Mouse (Mus musculus) gastrocnemius, postnatal 10 days (tissue): Measurements from ENCODE around the gene B4galt2. TPM values are rescaled to one million over a fixed set of nuclear protein-coding genes. Genes with fewer than 3 reads are reported as not detected.
A peak's percentile ranks its signal among the peaks of the same experiment; 100 is the strongest.

Experiments used
- DNase-seq: peaks from one replicate; pipeline ENCODE4 v3.0.0; 2021; ENCODE audit warnings: mixed read lengths
- total RNA-seq, 2 experiments: library from RNA; stranded (reverse); gene quantifications; 2 replicates each; pipeline ENCODE4 v1.2.3; 2021

The B4galt2 gene
- total RNA-seq, 2 experiments from 2014 or later = 12.3 to 15.0 TPM

DNA sequence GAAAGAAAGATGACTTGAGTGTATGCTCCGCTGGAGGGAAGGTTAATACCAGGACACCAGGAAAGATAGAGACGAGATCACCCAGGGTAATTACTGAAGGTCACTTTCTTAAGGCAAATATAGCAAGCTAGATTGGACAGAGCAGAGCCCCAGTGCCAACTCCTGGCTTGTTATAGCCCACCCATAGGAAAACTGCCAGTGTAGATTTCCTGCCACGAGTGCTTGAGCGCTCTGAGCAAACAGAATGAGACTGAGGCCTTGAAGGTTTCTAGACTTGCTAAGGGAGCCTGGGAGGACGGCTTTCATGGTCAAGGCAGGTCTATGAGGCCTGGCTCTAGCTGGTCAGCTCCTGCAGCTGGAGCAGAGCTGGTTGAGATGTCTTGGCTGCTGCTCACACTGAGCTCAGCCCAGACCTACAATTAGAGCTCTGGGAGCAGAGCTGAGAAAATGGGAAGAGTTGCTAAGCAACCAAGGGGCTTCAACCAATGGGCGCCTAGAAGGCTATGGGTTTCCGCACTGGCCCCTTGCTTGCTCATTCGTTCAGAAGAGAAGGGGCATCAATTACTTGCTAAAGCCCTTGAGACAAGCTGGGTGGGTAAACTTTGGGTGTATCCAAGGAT lies 25.7 kb upstream of the B4galt2 start:
- DNase-seq = no peak

- DNase-seq = no peak
These were observed 22.9 kb upstream of the B4galt2 start for GRCm38 (mm10) chr4:117906196-117906595.

DNA sequence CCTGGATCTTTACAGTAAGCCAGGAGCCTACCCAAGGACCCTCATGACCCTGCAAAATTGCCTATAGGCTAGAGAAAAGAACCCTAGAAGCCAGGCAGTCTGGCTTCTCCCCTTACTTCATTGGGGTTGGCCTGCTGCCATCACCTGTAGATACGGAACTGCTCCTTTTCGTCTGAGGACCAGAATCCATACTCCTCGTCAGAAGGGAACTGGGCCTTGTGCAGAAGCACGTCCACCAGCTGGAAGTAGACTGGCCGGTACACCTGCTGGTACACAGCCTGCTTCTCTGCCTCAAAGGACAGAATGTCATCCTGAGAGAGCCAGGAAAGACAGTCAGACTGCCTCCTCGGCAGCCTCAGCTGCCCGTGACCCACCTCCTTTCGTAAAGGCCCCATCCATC lies 21.5 kb upstream of the B4galt2 start:
- DNase-seq = no peak

- no peak for DNase-seq
These were observed 20.8 kb upstream of the B4galt2 start for GRCm38 (mm10) chr4:117904094-117904493.

DNA sequence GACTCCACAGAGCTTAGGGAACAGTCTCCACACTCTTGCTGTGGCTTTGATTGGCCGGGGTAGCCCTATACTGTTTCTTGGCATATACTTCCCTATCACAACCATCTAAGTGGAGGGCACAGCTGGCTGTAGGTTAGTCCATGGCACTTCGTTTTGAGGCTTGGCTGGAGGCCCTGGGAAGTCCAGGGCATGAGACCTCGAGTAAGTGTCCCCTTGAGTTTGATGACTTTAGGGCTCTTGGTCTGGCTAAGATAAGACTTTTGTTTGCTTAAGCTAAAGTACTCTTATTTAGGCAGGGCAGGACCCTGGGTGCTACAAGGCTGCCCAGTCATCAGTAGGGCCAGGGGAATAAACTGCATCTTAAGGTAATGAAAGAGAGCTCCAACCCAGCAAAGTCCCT lies 14.8 kb upstream of the B4galt2 start:
- no peak for DNase-seq

GRCm38 (mm10) chr4:117896031-117896430 lies 12.7 kb upstream of the B4galt2 start:
- no peak for DNase-seq

- no peak for DNase-seq
These were observed 12.1 kb upstream of the B4galt2 start for GRCm38 (mm10) chr4:117895339-117895738.

GRCm38 (mm10) chr4:117894601-117895000 lies 11.3 kb upstream of the B4galt2 start:
- DNase-seq = no peak

- DNase-seq = peak; percentile 51
These were observed 10.1 kb upstream of the B4galt2 start for GRCm38 (mm10) chr4:117893376-117893775.

- DNase-seq = peak; percentile 50
These were observed 8.5 kb upstream of the B4galt2 start, which contains the start of gene Dph2 for GRCm38 (mm10) chr4:117891738-117892161. Gene Dph2 (minus strand): TSS chr4:117892032.

DNA sequence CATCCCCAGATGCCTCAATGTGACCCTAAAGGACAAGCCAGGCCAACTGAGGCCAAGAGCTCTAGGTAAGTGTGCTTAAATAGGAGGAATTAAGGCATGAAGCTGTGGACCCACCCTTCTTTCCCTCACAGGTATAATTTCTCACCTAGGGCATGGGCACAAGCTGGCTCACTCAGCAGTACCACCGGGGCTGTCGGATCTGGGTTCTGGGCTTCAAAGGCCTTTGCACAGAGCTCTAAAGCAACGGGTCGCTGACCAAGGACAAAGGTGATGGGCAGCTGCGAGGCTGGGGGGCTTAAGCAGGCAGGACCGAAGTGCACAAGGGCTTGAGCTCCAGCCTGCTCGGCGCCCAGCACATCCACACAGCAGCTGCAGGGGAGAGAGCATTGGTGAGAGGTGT lies 7.5 kb upstream of the B4galt2 start:
- DNase-seq = no peak

DNA sequence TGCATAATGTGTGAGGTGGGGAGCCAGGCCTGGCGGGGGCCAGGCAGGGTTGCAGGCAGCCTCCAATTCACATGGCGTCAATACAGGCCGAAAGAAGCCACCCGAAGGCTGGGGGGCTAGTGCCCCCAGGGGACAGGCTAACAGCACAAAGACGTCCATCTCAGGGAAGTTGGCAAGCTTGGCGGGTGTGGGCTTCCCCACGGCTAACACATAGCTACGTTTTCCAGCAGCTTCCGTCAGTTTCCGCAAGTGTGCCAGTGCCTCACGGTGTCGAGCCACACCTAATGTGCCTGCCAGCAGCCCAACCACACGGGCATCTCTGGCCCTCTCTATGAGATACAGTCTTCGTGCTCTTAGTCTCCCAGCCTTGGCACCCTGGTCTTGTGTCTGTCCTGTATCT lies 6.7 kb upstream of the B4galt2 start:
- DNase-seq = no peak

- DNase-seq = no peak
These were observed 6.2 kb upstream of the B4galt2 start for GRCm38 (mm10) chr4:117889471-117889870.

- DNase-seq = no peak
These were observed 4.6 kb upstream of the B4galt2 start for GRCm38 (mm10) chr4:117887920-117888319.

DNA sequence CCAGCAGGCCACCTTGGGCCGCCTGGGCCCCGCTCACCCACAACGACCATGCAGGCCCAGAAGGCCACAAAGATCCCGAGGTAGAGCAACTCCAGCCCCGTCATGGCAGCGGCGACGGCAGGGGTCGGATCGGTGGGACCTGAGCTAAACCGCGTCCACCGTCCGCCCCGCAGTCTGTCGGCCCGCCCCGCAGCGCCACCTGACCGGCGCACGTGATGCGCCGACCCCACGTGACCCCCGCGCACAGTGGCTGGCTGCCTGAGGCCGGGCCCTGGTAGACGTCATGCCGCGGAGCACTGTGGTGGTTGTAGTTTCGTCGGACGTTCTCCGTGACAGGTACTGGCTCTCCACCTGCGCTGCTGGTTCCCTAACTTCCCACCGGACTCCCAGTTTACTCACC lies 3.8 kb upstream of the B4galt2 start, which contains the start of gene Atp6v0b:
Gene Atp6v0b, minus strand, starts transcription at position 201 of the 400 bp plus-strand sequence.
- peak; percentile 93 for DNase-seq

DNA sequence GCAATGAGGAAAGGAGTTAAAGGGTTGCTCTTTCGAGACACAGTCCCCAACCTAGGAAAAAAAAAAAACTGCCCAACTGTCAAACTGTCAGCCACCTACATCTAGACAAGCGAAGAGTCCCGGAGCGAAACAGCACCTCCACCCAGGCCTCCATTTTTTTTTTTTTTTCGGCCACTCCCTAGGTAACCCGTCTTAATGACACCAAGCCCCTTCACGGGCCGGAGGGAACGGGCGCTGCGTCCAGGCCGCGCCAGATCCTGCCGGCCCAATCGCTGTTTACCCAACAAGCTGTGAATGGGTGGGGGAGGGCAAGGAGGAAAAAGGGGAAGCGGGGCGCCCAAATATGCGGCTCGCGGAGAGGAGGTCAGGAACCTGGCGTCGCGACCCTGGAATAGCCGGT lies 3.4 kb upstream of the B4galt2 start:
- no peak for DNase-seq

- DNase-seq = no peak
These were observed 2.7 kb upstream of the B4galt2 start for GRCm38 (mm10) chr4:117885994-117886393.

DNA sequence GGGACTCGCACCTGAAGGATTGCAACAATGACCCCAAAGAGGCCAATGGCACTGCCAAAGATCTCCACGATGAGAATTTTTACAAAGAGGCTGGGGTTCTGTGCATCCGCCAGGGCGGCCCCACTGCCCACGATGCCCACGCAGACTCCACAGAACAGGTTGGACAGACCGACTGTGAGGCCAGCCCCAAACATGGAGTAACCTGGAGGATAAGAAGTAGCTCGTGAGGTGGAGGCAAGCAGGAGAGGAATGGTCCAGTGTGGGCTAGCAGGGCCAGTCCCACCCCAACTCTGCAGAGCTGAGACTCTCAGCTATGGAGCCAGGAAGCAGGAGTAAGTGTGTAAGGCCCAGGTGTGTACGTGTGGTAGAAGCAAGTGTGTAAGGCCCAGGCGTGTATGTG lies 1.8 kb upstream of the B4galt2 start:
- no peak for DNase-seq

DNA sequence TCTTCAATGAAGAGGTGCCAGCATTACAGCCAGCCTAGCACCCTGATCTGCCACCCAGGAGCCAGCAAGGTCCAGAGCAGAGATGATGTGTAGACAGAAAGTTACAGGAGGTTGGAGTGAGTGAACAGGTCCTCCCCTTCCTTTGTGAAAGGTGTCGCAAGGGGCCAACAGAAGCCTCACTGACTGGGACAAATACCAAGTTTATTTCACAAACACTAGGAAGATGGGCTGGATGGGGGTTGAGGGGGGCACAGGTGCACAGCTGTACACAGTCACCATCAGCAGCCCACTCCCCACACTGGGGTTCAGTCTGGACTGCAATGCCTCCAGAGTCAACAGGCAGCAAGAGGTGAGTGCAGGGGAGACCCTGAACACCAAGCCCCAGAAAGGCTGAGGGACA lies 859 bp upstream of the B4galt2 start:
- DNase-seq = no peak

GRCm38 (mm10) chr4:117878703-117879102 lies 4.6 kb downstream of the B4galt2 start:
- DNase-seq = no peak

DNA sequence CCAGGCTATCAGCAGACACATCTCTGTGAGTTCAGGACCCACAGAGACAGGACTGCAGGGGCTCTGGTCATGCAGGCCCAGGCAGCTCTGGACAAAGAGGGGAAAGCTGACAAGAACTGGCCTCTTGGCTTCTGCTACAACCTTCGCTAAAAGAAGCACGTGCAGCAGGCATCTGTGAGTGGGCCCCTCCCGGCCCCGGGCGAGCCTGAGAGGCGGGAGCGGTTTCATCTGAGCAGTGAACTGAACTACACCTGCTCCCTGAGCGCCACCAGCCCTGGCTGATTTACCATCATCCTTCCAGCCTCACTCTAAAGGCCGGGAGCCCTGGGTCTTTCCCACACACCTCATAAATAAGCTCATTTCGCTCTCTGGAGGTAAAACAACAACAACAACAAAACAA lies 5.0 kb downstream of the B4galt2 start:
- no peak for DNase-seq

DNA sequence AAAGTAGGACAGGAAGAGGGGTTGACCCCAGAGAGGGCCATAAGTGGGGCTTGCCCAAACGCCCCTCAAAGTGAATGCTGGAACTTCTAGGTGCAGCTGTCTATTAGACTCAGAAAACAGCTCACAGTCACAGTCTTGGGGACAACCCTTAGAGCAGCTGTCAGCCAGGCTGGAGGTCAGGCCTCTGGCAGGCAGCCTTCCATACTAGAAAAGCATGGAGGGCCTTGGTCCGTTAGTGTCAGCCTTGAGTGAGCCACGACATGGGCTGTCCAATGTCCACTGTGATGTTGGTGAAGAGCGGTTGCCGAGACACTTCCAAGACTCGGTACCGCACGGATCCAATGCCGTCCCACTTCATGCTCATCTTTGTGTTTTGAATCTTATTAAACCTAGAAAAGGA lies 9.7 kb downstream of the B4galt2 start:
- DNase-seq = no peak

DNA sequence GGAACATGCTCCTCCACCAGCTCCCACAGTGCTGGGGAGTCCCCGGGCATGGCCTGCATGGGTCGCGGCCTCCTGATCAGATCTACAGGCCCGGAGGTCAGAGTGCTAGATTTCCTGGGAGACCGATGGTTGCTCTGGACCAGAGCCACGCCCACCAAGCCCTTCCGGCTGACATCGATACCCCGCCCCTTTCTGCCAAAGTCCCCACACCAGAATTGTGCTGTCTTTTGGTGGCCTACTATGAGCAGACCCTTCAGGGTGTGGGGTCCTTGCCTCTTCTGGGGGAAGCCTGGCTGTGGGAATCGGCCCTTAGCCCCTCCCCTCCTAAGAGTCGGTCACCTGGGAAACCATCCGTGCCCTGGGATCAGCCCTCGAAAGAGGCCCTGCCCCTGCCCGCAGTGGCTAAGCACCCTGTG lies 10.8 kb downstream of the B4galt2 start, which contains the start of gene Ccdc24:
Gene Ccdc24, minus strand, starts transcription at position 87 of the 416 bp plus-strand sequence.
- DNase-seq = no peak

GRCm38 (mm10) chr4:117871787-117872186 lies 11.5 kb downstream of the B4galt2 start:
- DNase-seq = no peak

DNA sequence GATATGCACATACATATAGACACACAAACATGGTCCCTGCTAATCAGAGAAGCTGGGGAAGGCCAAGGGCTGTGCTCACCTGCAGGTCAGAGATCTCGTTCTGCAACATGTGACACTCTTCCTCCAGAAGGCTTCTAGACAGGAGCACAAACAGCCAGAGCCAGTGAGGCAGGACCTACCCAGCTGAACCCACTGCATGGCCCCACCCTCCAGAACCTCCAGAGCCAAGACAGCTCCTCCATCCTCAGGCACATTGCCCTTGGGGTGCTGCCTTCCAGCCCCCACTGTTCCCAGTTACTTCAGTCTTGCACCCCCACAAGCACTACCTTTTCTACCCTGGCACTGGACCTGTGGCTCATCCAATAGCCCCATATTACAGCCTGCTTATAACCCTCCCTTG lies 12.8 kb downstream of the B4galt2 start:
- DNase-seq = no peak
